Mouse (Mus musculus) midbrain, embryonic 16.5 days (tissue): ENCODE results near the gene Spag4. TPM values are rescaled to one million over a fixed set of nuclear protein-coding genes. Genes with fewer than 3 reads are reported as not detected.

Source experiments
- polyA plus RNA-seq: library from polyadenylated mRNA; unstranded; fragments of >200 nt; fragmentation: Nextera tagmentation; extraction: Ambion mirVana; gene quantifications from 2 replicates; pipeline ENCODE4 v1.2.1, GENCODE M21; 2015

Gene Spag4
- polyA plus RNA-seq, 1 experiment from 2014 or later = 7.8 TPM

Other genes starting within 250 kb of the Spag4 start
- 38.9 and 44.0 TPM in 2 replicates for gene BC029722, start 245.7 kb upstream of the Spag4 start, polyA plus RNA-seq
- 134 and 136 TPM in 2 replicates for gene Eif6, start 238.2 kb upstream of the Spag4 start, polyA plus RNA-seq
- gene Fam83c, start 230.3 kb upstream of the Spag4 start, polyA plus RNA-seq = 0.49 and 0.51 TPM in 2 replicates
- gene Uqcc1, start 134.9 kb upstream of the Spag4 start, polyA plus RNA-seq = 63.3 and 66.8 TPM in 2 replicates
- gene Gm15557, start 124.4 kb upstream of the Spag4 start, polyA plus RNA-seq = not detected in 2 replicates
- gene Gdf5, start 119.8 kb upstream of the Spag4 start, polyA plus RNA-seq = 0.95 and 1.8 TPM in 2 replicates
- gene Cep250, start 108.7 kb upstream of the Spag4 start, polyA plus RNA-seq = 13.3 and 13.7 TPM in 2 replicates
- gene 6430550D23Rik, start 57.2 kb upstream of the Spag4 start, polyA plus RNA-seq = 1.2 and 1.3 TPM in 2 replicates
- 407 and 448 TPM in 2 replicates for gene Ergic3, start 57.1 kb upstream of the Spag4 start, polyA plus RNA-seq
- gene Fer1l4, start 12.2 kb upstream of the Spag4 start, polyA plus RNA-seq = 0.30 TPM in 1 of 2 replicates, not detected in the other
- gene Cpne1, start 46.8 kb downstream of the Spag4 start, polyA plus RNA-seq = 23.2 and 25.8 TPM in 2 replicates
- 26.2 and 30.1 TPM in 2 replicates for gene Rbm12, start 46.8 kb downstream of the Spag4 start, polyA plus RNA-seq
- gene Gm28036, start 61.9 kb downstream of the Spag4 start, polyA plus RNA-seq = 21.8 and 22.3 TPM in 2 replicates
- 381 and 383 TPM in 2 replicates for gene Romo1, start 78.9 kb downstream of the Spag4 start, polyA plus RNA-seq
- gene Nfs1, start 79.0 kb downstream of the Spag4 start, polyA plus RNA-seq = 35.3 and 37.6 TPM in 2 replicates
- gene Rbm39, start 115.1 kb downstream of the Spag4 start, polyA plus RNA-seq = 406 and 441 TPM in 2 replicates
- 132 and 136 TPM in 2 replicates for gene Phf20, start 131.3 kb downstream of the Spag4 start, polyA plus RNA-seq
- 5.9 and 7.0 TPM in 2 replicates for gene Cnbd2, start 247.1 kb downstream of the Spag4 start, polyA plus RNA-seq
- gene Scand1, start 247.5 kb downstream of the Spag4 start, polyA plus RNA-seq = 79.3 and 82.1 TPM in 2 replicates